8 mouse cellular contexts compared by ENCODE assay signal in genomic region chr10:99460847-99461445, GRCm38 (mm10).
DNase-seq lines count a peak whose midpoint lies in the region; ATAC-seq and TF ChIP-seq lines count a peak whose summit lies in the region.

No protein-coding gene starts in this region.

- H3K27ac ChIP-seq in hindbrain, embryonic 15.5 days (replicated peaks) = peak overlapping the region; percentile 42; the same call in 1 of the 2 replicates
- H3K27ac ChIP-seq in liver, adult 2 months (replicated peaks; ENCODE audit: insufficient read depth, low read depth, low read length) = peak overlapping the region; percentile 77
- H3K27ac ChIP-seq in midbrain, embryonic 16.5 days (ENCODE audit: low read length) = peak overlapping the region; percentile 55
- H3K27ac ChIP-seq in thymus, adult 2 months (ENCODE audit: control insufficient read depth, insufficient read depth, low read length) = peak overlapping the region; percentile 4; the same call in 1 of the 2 replicates

- peak overlapping the region; percentile 39 for H3K4me3 ChIP-seq in hindbrain, embryonic 15.5 days
- H3K4me3 ChIP-seq in liver, adult 2 months (ENCODE audit: insufficient read depth, low read depth, low read length) = peak overlapping the region; percentile 50
- peak overlapping the region; percentile 43 for H3K4me3 ChIP-seq in midbrain, embryonic 16.5 days (ENCODE audit: low read depth, low read length)
- H3K4me3 ChIP-seq in thymus, adult 2 months (ENCODE audit: control insufficient read depth, insufficient read depth, low read length) = peak overlapping the region; percentile 36

- peak overlapping the region; percentile 82 for H3K4me2 ChIP-seq in hindbrain, embryonic 15.5 days
- H3K4me2 ChIP-seq in midbrain, embryonic 16.5 days (ENCODE audit: low read length) = peak overlapping the region; percentile 96

- peak; percentile 69; the same call in 1 of the 2 replicates for ATAC-seq in hindbrain, embryonic 15.5 days (ENCODE audit: low FRiP score, low read depth)
- ATAC-seq in midbrain, embryonic 16.5 days = peak; percentile 44

- peak overlapping the region; percentile 31 for H3K9ac ChIP-seq in hindbrain, embryonic 15.5 days
- H3K9ac ChIP-seq in liver, adult 2 months (ENCODE audit: low read depth, low read length) = peak overlapping the region; percentile 75
- peak overlapping the region; percentile 61 for H3K9ac ChIP-seq in midbrain, embryonic 16.5 days (ENCODE audit: low read depth, low read length)

- TF ChIP-seq POLR2A in liver, adult 2 months (IDR thresholded peaks at IDR 0.05; ENCODE audit: extremely low read depth, insufficient read depth, low read length) = no peak
- no peak for TF ChIP-seq POLR2A in thymus, adult 2 months (IDR thresholded peaks at IDR 0.05; ENCODE audit: control insufficient read depth, extremely low read depth, insufficient read depth, low read length, poor library complexity)

- TF ChIP-seq CTCF in liver, adult 2 months (IDR thresholded peaks at IDR 0.05; ENCODE audit: low read depth, low read length) = no peak
- TF ChIP-seq CTCF in thymus, adult 2 months (IDR thresholded peaks at IDR 0.05; ENCODE audit: borderline replicate concordance, control insufficient read depth, extremely low read depth, insufficient read depth, low read length, poor library complexity) = no peak

- no peaks in the 10 kb centered on the region for H3K9me3 ChIP-seq in hindbrain, embryonic 15.5 days
- no peaks in the 10 kb centered on the region for H3K9me3 ChIP-seq in midbrain, embryonic 16.5 days (replicated peaks; ENCODE audit: control insufficient read depth, low read length, poor library complexity, severe bottlenecking)

- H3K79me2 ChIP-seq in liver, adult 2 months (ENCODE audit: control insufficient read depth, insufficient read depth, low read length) = no peaks in the 10 kb centered on the region

- DNase-seq in CD8-positive naive resting alpha-beta T cell, adult 2 months (ENCODE audit: low read depth in 2 of 2, low spot score in 2 of 2) = peak; percentile 7 to 30
- DNase-seq in adrenal gland, postnatal 36 days = peak; percentile 14 to 46
- peak; percentile 43 for DNase-seq in gastrocnemius, adult 18-20 months (ENCODE audit: low spot score)
- DNase-seq in liver, adult 2 months (ENCODE audit: extremely low read depth, low read depth, low spot score) = peak; percentile 67
- peak; percentile 34 for DNase-seq in thymus, adult 2 months
- no peak for DNase-seq in cerebellum, adult 11 months

- peaks cover 12% of the 10 kb centered on the region for H3K4me1 ChIP-seq in hindbrain, embryonic 15.5 days (replicated peaks)
- peaks cover 9% of the 10 kb centered on the region for H3K4me1 ChIP-seq in liver, adult 2 months (ENCODE audit: control insufficient read depth, insufficient read depth, low read length)
- H3K4me1 ChIP-seq in midbrain, embryonic 16.5 days (ENCODE audit: control insufficient read depth, insufficient read depth, low read length) = peaks cover 4% of the 10 kb centered on the region; the same call in 1 of the 2 replicates
- H3K4me1 ChIP-seq in thymus, adult 2 months (replicated peaks; ENCODE audit: control insufficient read depth, insufficient read depth, low read length) = peaks cover 26% of the 10 kb centered on the region

- WGBS in hindbrain, embryonic 15.5 days = 3% methylated on average over 17 of the region's 17 CpGs
- WGBS in liver, adult 2 months = 3% methylated on average over 17 of the region's 17 CpGs
- 2% methylated on average over 17 of the region's 17 CpGs for WGBS in midbrain, embryonic 16.5 days
- under 1% methylated on average over 17 of the region's 17 CpGs for WGBS in thymus, adult 2 months

- H3K27me3 ChIP-seq in hindbrain, embryonic 15.5 days = 0 out of 2 replicates have a peak, but pooled peaks cover 3% of the 10 kb centered on the region
- H3K27me3 ChIP-seq in liver, adult 2 months (ENCODE audit: control insufficient read depth, insufficient read depth, low read length) = no peaks in the 10 kb centered on the region
- no peaks in the 10 kb centered on the region for H3K27me3 ChIP-seq in midbrain, embryonic 16.5 days (ENCODE audit: control insufficient read depth, insufficient read depth, low read depth, low read length)
- no peaks in the 10 kb centered on the region; the same call in 1 of the 2 replicates for H3K27me3 ChIP-seq in thymus, adult 2 months (ENCODE audit: control insufficient read depth, insufficient read depth, low read length)

- H3K36me3 ChIP-seq in hindbrain, embryonic 15.5 days = no peaks in the 10 kb centered on the region
- H3K36me3 ChIP-seq in liver, adult 2 months (ENCODE audit: control insufficient read depth, insufficient read depth, low read length) = no peaks in the 10 kb centered on the region
- H3K36me3 ChIP-seq in midbrain, embryonic 16.5 days (ENCODE audit: control insufficient read depth, insufficient read depth, low read length) = no peaks in the 10 kb centered on the region
- H3K36me3 ChIP-seq in thymus, adult 2 months (ENCODE audit: control insufficient read depth, insufficient read depth, low read length) = no peaks in the 10 kb centered on the region

Comparison
In these comparisons a context has a peak if more than half of its experiments do, and no peak if none do; other contexts are left out.
1. H3K27ac ChIP-seq: peak in every context shown above with its lines; median percentile 77 in liver, adult 2 months; 55 in midbrain, embryonic 16.5 days; 42 in hindbrain, embryonic 15.5 days; 4 in thymus, adult 2 months.